Mouse (Mus musculus) layer of hippocampus, postnatal 10 days (tissue): Measurements from ENCODE around the gene Traf4. TPM values are rescaled to one million over a fixed set of nuclear protein-coding genes. Genes with fewer than 3 reads are reported as not detected.

ENCODE experiments used
- microRNA-seq, 2 experiments: library from miRNA; unstranded; fragments of <30 nt; microRNA quantifications; one replicate each; pipeline ENCODE4 v1.2.0; 2021
- total RNA-seq, 2 experiments: library from RNA; stranded (reverse); gene quantifications; 2 replicates each; pipeline ENCODE4 v1.2.3; 2021

Traf4 gene
- total RNA-seq, 2 experiments from 2014 or later = 47.8 to 48.9 TPM

Small RNA genes within 50 kb of the gene (microRNA-seq; reads per million reads assigned to microRNA genes)
- gene Mir7653 = 2.0 to 3.1 reads per million in 2 experiments

Other genes with a start within 250 kb of the Traf4 start
- 100 to 1,000 TPM; 215 to 221 TPM for gene Sez6, start 234.8 kb downstream of the Traf4 start, total RNA-seq
- gene Phf12, start 182.8 kb downstream of the Traf4 start, total RNA-seq = 10 to 100 TPM; 47.1 to 49.2 TPM
- gene Dhrs13, start 133.3 kb downstream of the Traf4 start, total RNA-seq = 10 to 100 TPM; 16.6 to 22.4 TPM
- gene Flot2, start 127.7 kb downstream of the Traf4 start, total RNA-seq = 100 to 1,000 TPM; 143 to 145 TPM
- gene Eral1, start 85.2 kb downstream of the Traf4 start, total RNA-seq = 10 to 100 TPM; 19.0 to 20.1 TPM
- gene Fam222b, start 70.9 kb downstream of the Traf4 start, total RNA-seq = 10 to 100 TPM; 24.3 to 27.0 TPM
- gene Nek8, start 11.1 kb upstream of the Traf4 start, total RNA-seq = 1 to 10 TPM; 6.2 to 6.4 TPM
- gene Tlcd1, start 11.1 kb upstream of the Traf4 start, total RNA-seq = 10 to 100 TPM; 37.0 to 38.8 TPM
- gene Rpl23a, start 18.0 kb upstream of the Traf4 start, total RNA-seq = 100 to 1,000 TPM; 878 to 942 TPM
- gene Rab34, start 22.8 kb upstream of the Traf4 start, total RNA-seq = 10 to 100 TPM; 40.9 to 42.2 TPM
- gene Proca1, start 27.8 kb upstream of the Traf4 start, total RNA-seq = 1 to 10 TPM; 4.5 to 5.8 TPM
- gene Sdf2, start 80.2 kb upstream of the Traf4 start, total RNA-seq = 10 to 100 TPM; 57.0 to 67.2 TPM
- gene Supt6, start 80.4 kb upstream of the Traf4 start, total RNA-seq = 10 to 100 TPM; 91.6 to 94.6 TPM
- 100 to 1,000 TPM; 174 to 188 TPM for gene 2610507B11Rik, start 96.2 kb upstream of the Traf4 start, total RNA-seq
- gene BC030499, start 125.3 kb upstream of the Traf4 start, total RNA-seq = 1 to 10 TPM in 1 of 2 experiments, under 1 TPM in 1; 0.47 to 1.8 TPM
- 1 to 10 TPM; 6.5 to 7.1 TPM for gene Spag5, start 135.9 kb upstream of the Traf4 start, total RNA-seq
- 100 to 1,000 TPM; 396 to 461 TPM for gene Aldoc, start 157.4 kb upstream of the Traf4 start, total RNA-seq
- 10 to 100 TPM; 75.0 to 75.9 TPM for gene Pigs, start 162.8 kb upstream of the Traf4 start, total RNA-seq
- gene Unc119, start 177.9 kb upstream of the Traf4 start, total RNA-seq = 10 to 100 TPM; 37.6 to 39.0 TPM
- not detected for gene Foxn1, start 221.0 kb upstream of the Traf4 start, total RNA-seq